Mouse (Mus musculus) yolk sac, embryonic 10.5 days (tissue): ENCODE data around the gene Gmppb.

Source experiments
- DNase-seq: peaks from one replicate; pipeline ENCODE4 v3.0.0-alpha.2; 2017; ENCODE audit warnings: low spot score

Gene Gmppb

DNA sequence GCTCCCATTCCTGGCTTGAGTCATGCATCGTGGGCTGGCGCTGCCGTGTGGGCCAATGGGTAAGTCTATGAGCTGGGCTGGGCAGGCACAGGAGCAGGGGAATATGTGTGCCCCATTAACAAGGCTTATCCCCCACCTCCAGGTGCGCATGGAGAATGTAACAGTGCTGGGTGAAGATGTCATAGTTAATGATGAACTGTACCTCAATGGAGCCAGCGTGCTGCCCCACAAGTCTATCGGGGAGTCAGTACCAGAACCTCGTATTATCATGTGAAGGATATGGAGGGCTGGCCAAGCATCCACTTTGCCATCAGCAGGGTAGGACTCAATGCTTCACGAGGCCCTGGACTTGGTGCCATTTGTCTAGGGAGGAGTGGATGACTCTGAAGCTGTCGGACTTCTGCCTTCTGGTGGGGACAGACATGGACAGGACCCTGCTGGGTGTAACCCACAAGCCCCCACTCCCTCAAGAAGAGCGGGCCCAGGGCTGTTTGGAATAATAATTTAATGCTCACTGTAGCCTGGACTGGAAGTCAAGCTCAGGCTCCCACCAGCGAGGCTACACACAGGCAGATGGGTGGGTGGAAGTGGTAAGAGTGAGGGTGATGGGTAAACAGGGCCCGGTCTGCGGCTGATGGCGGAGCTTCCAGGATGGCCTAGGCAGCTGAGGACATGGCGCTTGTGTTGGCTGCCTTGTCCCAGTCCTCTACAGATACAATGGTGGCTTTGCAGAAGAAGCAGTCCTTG is 2.3 kb downstream of the Gmppb start:
- DNase-seq, result no peak

DNA sequence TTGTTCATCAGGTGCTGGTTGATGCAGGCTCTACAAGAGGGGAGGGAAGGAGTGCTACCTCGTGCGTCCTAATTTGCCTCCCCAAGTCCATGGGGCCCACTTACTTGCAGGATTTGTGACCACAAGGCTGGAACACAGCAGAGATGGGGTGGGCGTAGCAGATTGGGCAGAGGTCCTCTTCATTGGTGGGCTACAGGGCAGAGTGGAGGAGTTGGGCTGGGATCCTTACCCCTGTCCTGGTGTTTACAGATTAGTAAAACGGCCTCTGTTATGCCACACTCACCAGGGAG is 2.8 kb downstream of the Gmppb start:
- DNase-seq, result no peak

DNA sequence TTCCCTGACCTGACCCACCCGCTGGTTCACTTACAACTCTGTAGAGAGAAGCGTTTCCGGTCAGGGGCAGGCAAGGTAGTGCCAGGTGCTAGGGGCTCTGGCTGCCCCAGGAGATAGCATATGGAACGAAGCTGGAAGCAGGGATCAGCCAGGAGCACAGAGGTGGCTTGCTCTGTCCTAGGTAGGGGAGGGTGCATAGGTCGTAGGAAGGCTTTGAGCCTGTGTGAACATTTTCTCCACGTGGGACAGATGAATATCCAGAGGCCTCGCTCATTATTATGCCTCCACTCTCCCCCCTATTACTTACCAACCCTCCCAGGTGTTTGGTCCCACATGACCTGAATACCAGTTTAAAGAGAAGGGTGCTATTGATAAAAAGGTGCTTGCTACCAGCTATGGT is 3.4 kb downstream of the Gmppb start:
- no peak for DNase-seq

DNA sequence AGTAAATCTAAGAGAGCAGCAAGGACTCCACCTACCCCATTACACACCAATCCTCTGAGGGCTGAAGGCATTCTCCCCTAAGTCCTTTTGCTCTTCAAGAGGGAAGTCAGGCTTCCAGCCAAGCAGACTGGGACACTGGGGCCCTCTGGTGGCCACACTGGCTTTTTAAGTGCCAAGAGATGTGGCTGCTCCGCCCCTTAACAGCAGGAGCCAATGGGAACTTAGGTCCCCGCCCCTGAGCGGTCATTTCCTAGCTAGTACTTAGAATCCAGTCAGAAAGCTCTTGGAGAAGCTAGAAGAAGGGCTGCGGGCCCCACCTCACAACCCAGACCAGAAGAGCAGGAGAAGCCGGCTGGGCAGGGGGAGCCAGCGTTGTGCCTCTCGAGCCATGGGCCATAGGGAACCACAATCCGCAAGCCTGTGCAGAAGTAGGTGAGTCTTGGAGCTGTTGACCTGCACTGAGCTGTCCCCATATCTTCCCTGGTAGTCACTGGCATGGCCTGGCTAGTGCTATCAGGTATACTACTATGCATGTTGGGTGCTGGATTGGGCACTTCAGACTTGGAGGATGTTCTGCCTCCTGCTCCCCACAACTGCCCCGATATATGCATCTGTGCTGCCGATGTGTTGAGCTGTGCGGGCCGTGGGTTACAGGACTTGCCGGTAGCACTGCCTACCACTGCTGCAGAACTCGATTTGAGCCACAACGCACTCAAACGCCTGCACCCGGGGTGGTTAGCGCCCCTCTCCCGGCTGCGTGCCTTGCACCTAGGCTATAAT is 4.0 kb downstream of the Gmppb start, which contains the start of gene Amigo3:
Amigo3 (plus strand) TSS at position 275 of the 780 bp plus-strand sequence.
- peak; percentile 94 for DNase-seq

DNA sequence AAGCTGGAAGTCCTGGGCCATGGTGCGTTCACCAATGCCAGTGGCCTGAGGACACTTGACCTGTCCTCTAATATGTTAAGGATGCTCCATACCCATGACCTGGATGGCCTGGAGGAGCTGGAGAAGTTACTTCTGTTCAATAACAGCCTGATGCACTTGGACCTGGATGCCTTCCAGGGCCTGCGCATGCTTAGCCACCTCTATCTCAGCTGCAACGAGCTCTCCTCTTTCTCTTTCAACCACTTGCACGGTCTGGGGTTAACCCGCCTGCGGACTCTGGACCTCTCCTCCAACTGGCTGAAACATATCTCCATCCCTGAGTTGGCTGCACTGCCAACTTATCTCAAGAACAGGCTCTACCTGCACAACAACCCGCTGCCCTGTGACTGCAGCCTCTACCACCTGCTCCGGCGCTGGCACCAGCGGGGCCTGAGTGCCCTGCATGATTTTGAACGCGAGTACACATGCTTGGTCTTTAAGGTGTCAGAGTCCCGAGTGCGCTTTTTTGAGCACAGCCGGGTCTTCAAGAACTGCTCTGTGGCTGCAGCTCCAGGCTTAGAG is 4.7 kb downstream of the Gmppb start:
- no peak for DNase-seq

DNA sequence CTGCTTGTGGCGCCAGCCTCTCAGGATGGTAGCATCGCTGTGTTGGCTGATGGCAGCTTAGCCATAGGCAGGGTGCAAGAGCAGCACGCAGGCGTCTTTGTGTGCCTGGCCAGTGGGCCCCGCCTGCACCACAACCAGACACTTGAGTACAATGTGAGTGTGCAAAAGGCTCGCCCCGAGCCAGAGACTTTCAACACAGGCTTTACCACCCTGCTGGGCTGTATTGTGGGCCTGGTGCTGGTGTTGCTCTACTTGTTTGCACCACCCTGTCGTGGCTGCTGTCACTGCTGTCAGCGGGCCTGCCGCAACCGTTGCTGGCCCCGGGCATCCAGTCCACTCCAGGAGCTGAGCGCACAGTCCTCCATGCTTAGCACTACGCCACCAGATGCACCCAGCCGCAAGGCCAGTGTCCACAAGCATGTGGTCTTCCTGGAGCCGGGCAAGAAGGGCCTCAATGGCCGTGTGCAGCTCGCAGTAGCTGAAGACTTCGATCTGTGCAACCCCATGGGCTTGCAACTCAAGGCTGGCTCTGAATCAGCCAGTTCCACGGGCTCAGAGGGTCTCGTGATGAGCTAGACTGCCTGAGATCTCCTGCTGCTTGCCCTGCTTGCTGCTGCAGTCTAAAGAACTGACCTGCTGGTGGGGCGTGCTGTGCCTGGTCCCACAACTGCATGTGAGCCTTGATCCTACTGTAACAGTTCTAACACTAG is 5.4 kb downstream of the Gmppb start:
- no peak for DNase-seq

DNA sequence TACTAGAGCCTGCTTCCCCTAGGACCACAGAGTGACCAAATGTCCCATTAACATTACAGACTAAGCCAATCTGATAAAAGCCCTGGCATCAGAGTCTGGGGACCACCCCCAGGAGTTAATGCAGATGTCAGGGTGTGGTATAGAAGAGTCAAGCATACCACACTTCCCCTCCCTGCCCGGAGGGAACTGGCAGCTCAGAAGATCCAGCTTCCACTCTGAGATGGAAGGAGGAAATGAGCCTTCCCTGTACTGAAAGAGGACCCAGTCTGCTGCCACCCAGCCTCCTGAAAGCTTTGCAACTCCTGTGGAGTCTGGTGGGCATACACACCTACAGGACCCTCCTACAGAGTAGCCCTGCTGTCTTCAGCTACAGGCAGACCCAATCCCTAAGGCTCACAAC is 6.0 kb downstream of the Gmppb start:
- no peak for DNase-seq

DNA sequence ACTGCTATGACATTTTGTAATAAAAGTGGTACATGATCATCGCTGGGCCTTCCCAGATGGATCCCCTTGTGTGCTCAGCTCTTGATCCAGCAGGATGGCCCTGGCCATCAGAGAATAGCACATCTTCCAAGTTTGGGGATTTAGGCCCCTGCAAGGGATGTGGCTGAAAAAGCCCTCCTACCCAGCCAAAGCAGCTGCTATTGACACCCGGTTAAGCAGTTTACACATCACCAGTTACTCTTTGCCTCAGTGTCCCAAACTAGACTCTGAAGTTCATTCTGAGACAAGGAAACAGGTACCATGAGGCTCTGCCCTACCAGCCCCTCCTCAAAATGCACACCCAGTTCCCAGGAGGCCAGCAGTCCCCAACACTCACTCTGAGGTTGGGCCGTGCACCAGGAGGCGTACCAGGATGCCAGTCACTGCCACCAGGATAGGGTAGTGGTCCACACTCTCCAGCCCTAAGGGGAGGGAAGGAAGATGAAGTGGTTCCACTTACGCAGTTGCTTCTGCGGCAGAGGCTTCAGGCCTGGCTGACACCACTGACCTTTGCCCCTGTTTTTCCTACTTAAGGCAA is 6.7 kb downstream of the Gmppb start:
- no peak for DNase-seq

DNA sequence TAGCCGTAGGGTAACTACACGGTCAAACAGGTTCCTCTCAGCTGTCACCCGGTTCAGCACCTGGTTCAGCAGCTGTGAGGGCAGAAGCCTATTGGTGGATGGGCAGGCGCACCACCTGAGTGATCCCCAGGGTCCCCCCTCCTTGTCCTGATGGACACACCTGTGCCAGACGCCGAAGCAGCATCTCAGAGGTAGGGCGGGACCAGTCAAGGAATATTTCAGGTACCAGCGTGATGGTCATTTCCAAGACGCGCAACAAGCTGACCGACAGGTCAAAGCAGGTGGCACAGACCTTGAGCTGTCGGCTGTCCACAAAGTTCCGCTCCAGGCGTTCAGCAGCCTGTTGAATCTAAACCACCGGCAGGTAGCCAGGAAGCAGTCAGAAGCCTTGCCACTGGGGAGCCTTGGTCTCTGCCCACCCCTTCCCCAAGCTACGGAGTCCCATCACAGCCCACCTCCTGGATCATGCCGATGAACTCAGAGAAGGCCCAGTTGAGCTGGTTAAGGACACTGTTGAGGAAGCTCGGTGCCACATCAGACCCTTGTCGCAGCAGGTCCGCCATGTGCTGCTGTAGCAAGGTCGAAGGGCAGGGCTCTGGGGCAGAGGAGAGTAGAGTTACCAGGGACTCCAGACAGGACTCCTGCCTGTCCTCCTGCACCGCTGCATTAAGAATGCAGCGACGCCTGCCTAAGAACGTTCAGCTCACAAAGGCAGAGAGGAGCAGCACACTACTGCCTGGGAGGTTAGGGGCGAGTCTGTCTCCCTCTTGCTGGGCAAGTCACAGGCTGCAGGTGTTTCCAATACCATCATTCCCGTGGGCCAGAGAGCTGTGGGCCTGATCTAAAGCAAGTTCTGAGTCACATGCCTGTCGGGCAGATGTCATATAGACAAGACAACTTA is 7.6 kb downstream of the Gmppb start:
- no peak for DNase-seq

DNA sequence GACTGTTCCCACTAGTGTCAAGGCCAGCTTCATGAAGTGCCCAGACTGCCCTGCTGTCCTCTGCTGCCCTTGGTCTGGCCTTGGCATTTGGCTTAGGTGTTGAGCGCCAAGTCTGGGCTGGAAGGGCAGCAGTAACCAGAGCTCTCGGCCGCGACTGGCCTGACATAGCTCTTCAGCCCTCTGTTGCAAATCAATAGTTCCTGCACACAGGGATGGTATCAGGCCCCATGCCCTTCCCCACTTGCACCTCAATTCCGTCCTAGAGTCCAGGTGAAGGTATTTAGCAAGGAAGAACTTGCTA is 8.2 kb downstream of the Gmppb start:
- no peak for DNase-seq

DNA sequence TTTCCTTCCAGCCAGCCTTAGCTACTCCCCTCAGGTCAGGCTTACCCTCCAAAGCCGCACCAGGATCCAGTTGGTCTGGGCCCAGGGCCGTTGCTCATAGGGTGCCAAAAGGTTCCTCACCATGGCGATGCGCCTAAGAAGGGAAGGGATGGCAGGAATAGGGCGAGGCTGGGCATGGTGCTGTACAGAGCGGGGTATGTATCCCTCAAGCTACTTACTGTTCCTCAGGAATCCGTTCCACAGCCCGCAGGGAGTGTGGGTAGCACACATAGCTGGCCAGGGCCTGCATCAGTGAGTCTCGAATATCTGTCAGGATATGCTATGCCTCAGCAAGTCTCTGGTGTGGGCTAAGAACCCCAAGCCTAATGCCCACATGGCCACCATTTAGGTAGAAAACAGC is 9.2 kb downstream of the Gmppb start:
- DNase-seq, result no peak

DNA sequence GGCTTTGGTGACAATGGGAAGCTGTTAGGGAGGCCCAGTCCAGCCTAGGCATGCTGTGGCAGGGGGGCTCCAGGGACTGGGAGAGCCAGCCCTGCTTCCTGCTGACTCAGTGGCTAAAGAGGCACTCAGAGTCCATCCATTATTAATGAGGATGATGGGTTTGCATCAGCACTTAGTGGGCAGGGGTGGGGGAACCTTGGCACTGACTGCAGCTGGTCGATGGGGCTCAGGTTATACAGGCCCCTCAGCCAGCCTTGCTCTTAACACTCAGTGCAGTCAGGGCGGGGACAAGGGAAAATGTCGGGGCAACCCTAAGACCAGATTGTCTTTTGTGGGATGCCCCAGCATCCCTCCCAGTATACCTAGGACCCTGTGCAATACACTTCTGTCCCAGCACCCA is 13.1 kb downstream of the Gmppb start:
- no peak for DNase-seq

DNA sequence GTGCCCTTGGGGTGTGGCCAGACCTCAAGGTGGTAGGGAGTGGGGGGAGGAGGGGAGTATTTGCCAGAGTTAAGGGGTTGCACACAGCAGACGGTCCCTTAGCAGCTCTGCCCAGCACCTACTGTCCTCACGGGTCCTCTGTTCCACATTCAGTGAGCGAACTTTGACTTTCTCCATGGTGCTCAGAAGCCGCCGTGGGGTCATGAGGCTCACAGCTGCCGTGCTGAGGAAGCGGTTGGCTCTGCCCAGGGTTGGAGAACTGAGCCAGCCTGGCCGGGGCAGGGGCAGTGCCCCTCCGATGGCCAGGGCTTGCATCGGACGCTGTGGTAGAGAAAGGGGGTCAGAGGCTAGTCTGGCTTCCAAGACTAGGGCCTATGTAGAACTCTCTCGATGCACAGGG is 14.3 kb downstream of the Gmppb start:
- no peak for DNase-seq

DNA sequence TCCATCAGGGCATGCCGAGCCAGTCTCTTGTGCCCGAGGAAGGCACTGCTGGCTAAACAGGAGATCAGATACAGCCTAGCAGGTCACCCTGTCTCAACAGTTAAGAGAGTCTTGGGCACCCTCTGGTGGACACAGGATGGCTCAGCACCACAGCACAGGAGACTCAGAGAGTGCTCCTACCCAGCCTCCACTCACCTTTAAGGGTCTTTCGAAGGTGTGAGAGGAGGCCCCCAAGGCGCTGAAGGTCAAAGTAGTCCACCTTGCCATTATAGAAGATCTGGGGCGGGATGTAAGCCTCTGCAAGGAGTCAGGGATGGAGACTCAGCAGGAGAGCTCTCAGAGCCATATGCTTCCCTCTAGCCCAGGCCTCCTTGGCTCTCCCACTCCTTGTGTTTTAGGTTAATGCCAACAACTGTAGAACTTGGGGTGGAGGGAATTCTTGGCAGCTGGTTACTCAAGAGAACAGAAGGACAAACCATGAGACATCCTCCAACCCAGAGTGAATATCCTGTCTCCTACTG is 16.5 kb downstream of the Gmppb start:
- DNase-seq, result no peak

DNA sequence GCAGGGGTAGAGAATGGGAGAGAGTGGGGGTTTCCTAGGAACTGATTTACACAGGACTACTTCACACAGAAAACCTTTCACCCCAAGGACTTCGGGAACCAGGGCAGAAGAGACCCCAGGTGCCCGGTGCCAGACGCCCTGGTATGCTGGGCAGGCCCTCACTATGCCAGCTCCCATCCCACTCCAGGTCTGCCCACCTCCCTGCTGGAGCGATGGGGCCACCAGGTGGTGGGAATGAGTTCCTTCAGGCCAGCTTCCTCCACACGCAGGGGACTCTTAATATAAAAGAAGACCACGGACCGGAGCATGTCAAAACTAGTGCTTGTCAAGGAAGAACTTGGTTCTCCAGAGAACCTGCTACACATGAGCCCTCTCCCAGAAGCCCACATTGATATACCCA is 18.2 kb downstream of the Gmppb start:
- DNase-seq, result no peak

DNA sequence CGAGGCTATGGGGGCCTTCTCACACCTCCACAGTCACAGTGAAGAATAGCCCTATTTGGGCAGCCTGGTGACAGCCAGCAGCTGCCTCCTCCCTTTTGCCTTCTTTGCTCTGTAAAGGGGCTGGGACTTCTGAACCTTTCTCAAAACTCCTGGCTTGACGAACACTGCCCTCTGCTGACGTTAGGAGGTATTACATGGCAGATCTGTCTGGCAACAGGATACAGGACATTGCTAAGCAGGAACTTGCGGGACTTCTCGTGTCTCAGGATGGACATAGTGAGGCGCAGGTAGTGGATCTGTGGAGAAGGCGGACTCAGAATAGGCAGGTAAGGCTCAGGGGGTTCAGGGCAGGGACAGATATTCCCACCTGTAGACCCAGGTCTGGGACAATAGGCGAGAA is 18.9 kb downstream of the Gmppb start:
- DNase-seq, result peak; percentile 78

DNA sequence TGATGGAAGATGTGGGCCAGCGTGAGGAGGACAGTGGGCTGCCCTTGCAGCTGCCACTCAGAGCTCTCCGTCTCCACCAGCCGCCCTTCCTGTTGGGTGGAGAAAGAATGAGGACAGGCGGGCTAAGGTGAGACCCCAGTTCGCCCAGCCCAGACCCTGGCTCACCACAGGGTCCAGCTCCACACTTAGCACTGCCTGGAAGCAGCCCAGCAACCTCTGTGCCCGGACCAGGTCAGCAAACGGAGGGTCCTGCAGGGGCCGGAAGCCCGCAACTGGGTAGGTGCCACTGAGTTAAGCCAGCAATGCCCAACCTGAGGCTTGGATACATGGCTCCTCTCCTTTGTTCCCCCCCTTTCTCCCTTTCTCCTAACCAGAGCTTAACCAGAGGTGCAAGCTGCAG is 20.0 kb downstream of the Gmppb start:
- no peak for DNase-seq

DNA sequence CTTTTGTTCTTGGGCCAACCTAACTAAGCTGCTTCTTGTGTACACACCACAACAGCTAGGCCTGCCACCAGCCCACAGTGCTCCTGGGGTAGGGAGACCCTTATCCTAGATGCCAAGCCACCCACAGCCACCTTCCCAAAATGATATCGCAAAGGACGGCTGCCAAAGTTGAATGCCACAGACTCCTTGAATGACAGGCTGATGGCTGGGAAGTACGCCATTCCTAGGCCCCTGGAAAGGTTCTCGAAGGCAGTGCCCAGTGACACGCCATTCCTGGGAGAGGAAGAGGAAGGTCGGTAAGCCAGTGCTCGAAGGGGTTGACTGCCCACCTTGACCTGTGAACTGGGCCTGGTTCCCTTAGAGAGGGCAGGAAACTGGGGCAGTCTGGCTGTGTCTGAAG is 20.5 kb downstream of the Gmppb start:
- no peak for DNase-seq

DNA sequence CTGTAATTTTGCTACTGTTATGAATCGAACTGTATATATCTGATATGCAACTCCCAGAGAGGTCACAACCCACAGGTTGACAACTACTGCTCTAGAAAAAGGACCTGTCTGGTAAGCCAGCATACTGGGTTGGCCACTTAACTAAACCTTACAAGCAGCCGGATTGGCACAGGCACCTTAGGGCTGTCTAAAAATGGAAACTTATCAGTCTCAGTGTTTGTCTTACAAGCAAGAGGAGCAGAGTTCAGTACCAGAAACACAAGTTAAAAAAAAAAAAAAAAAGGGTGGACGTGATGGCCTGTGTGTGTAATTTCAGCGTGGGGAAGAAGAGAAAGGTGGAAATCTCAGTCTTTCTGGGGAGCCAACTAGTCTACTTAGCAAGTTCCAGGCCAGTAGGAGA is 22.8 kb downstream of the Gmppb start:
- DNase-seq, result no peak

DNA sequence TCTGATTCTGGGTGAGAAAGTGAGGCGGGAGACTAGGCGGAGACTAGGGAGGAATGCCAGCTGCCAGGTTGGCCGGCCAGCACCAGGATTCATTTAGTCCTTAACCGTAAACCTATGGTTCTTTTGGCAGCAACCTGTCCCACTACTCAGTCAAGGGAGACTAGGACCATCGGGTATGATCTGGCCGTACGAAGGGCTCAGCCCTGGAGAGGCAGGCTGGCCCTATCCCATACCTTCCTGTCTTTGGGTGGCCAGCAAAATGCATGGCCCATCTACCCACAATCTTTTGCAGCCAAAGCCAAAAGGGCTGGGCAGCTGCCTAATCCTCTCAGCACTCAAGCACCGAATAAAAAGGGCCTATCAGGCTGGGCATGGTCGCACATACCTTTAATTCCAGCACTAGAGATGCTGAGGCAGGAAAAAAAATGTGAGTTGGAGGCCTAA is 23.5 kb downstream of the Gmppb start:
- no peak for DNase-seq

DNA sequence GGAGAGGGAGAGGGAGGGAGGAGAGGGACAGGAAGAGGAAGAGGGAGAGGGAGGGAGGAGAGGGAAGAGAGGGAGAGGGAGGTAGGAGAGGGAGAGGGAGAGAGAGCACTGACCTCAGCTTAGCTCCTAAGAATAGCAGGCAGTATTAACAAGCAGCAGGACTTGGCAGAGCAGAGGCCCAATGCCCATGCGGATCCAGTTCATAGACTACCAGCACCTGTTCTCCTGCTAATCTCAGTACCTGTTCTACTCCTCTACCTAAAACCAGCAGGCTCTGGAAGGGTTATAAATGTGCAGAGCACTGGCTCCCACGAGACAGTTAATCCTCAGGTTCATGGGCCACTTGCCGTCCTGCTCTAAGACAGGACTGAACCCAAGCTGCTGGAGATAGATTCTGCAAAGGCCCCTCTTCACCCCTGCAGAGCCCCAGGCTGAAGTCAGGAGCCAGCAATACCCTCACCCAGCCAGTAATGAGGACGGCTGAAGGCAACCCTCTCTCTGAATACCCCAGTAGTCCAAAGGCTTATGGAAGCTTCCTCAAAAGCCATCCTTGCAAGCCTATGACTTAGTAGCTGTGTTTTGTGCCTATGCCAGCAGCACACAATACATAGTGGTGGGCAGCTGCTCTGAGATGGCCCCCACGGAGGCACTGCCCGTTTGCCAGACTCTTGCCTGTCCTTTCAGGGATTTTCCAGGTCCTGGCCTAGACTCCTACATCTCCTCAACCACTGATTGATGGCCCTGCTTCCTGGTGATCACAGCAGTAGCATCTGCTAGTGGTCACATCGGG is 24.3 kb downstream of the Gmppb start:
- no peak for DNase-seq
